Comparison of ENCODE assay signal across 9 mouse cellular contexts in genomic region chr2:106694567-106694885, GRCm38 (mm10). TPM values are rescaled to one million over a fixed set of nuclear protein-coding genes. Genes with fewer than 3 reads are reported as not detected.
DNase-seq lines count a peak whose midpoint lies in the region; ATAC-seq and TF ChIP-seq lines count a peak whose summit lies in the region.
"Had no signal": no experiment of that assay in that cellular context is flagged by ENCODE, and none has a peak within 500 bp of the region (broad histone marks: within the 10 kb centered on the region; RNA-seq: fewer than 3 reads in every experiment).

No protein-coding gene starts in this region.

- H3K9me3 ChIP-seq in heart, embryonic 13.5 days = no peaks in the 10 kb centered on the region
- no peaks in the 10 kb centered on the region for H3K9me3 ChIP-seq in ES-E14 (ENCODE audit: control insufficient read depth, insufficient read depth, low read depth, low read length)
- H3K9me3 ChIP-seq in hindbrain, embryonic 10.5 days = no peaks in the 10 kb centered on the region
- H3K9me3 ChIP-seq in liver, embryonic 16.5 days (replicated peaks; ENCODE audit: control insufficient read depth, low read length) = no peaks in the 10 kb centered on the region

- intact Hi-C loops in gastrocnemius, postnatal 14 days (cut with DNase I; ENCODE audit: low total_unique reads) = no loop called here

- H3K4me2 ChIP-seq in heart, embryonic 13.5 days = peak overlapping the region; percentile 85
- peak overlapping the region; percentile 84 for H3K4me2 ChIP-seq in liver, embryonic 16.5 days (ENCODE audit: low read depth, low read length)

- H3K4me1 ChIP-seq in heart, embryonic 13.5 days = peaks cover 24% of the 10 kb centered on the region
- H3K4me1 ChIP-seq in ES-E14 (ENCODE audit: control insufficient read depth in 2 of 2, insufficient read depth in 2 of 2, low read length in 2 of 2, poor library complexity in 1 of 2) = 0 out of 4 replicates have a peak, but pooled peaks cover 0 to 3% of the 10 kb centered on the region in 2 experiments
- H3K4me1 ChIP-seq in hindbrain, embryonic 10.5 days (replicated peaks) = peaks cover 36% of the 10 kb centered on the region
- no peaks in the 10 kb centered on the region; the same call in 1 of the 2 replicates for H3K4me1 ChIP-seq in liver, embryonic 16.5 days (ENCODE audit: control insufficient read depth, low read depth, low read length)

- H3K27ac ChIP-seq in heart, embryonic 13.5 days (replicated peaks) = peak overlapping the region; percentile 98
- H3K27ac ChIP-seq in ES-E14 (ENCODE audit: insufficient read depth, low read depth, low read length, poor library complexity, severe bottlenecking) = no peak overlapping the region
- H3K27ac ChIP-seq in hindbrain, embryonic 10.5 days = peak overlapping the region; percentile 99
- no peak overlapping the region for H3K27ac ChIP-seq in liver, embryonic 16.5 days (ENCODE audit: low read length)

- peaks cover 5% of the 10 kb centered on the region for H3K36me3 ChIP-seq in heart, embryonic 13.5 days
- H3K36me3 ChIP-seq in ES-E14 (ENCODE audit: control insufficient read depth, insufficient read depth, low read length, poor library complexity, severe bottlenecking) = peaks cover 2% of the 10 kb centered on the region; the same call in 1 of the 2 replicates
- no peaks in the 10 kb centered on the region for H3K36me3 ChIP-seq in hindbrain, embryonic 10.5 days
- H3K36me3 ChIP-seq in liver, embryonic 16.5 days (ENCODE audit: control insufficient read depth, insufficient read depth) = no peaks in the 10 kb centered on the region

- 1% methylated on average over 10 of the region's 10 CpGs for WGBS in heart, embryonic 13.5 days
- 0% methylated on average over 10 of the region's 10 CpGs for WGBS in hindbrain, embryonic 10.5 days
- WGBS in liver, embryonic 16.5 days (ENCODE audit: insufficient replicate concordance) = 0% methylated on average over 10 of the region's 10 CpGs

- peak overlapping the region; percentile 90 for H3K4me3 ChIP-seq in heart, embryonic 13.5 days
- peak overlapping the region; percentile 70 to 79 for H3K4me3 ChIP-seq in ES-E14 (ENCODE audit: insufficient read depth in 1 of 2, low read depth in 1 of 2, low read length in 2 of 2, poor library complexity in 1 of 2, severe bottlenecking in 1 of 2)
- H3K4me3 ChIP-seq in hindbrain, embryonic 10.5 days = peak overlapping the region; percentile 87
- H3K4me3 ChIP-seq in liver, embryonic 16.5 days (ENCODE audit: low read depth, low read length) = peak overlapping the region; percentile 65

- peak overlapping the region; percentile 99 for H3K9ac ChIP-seq in heart, embryonic 13.5 days
- peak overlapping the region; percentile 62 for H3K9ac ChIP-seq in ES-E14 (ENCODE audit: insufficient read depth, low read depth, low read length, poor library complexity, severe bottlenecking)
- H3K9ac ChIP-seq in liver, embryonic 16.5 days (ENCODE audit: low read depth, low read length) = peak overlapping the region; percentile 44

- peaks cover 6% of the 10 kb centered on the region; the same call in 1 of the 2 replicates for H3K27me3 ChIP-seq in heart, embryonic 13.5 days (replicated peaks)
- H3K27me3 ChIP-seq in hindbrain, embryonic 10.5 days (ENCODE audit: insufficient read depth, poor library complexity, severe bottlenecking) = peaks cover 55% of the 10 kb centered on the region
- H3K27me3 ChIP-seq in liver, embryonic 16.5 days (ENCODE audit: control insufficient read depth, insufficient read depth, low read depth, low read length) = peaks cover 52% of the 10 kb centered on the region

- no peak for DNase-seq in heart, adult 9 months (ENCODE audit: low spot score in 2 of 2)
- no peak for DNase-seq in ES-E14 (ENCODE audit: low read depth, low spot score)
- DNase-seq in hindbrain, embryonic 10.5 days (ENCODE audit: low spot score) = no peak
- DNase-seq in adrenal gland, adult 2 months = no peak
- DNase-seq in gastrocnemius, postnatal 14 days = no peak
- no peak for DNase-seq in layer of hippocampus, postnatal 36 days

- no peak for ATAC-seq in heart, embryonic 13.5 days (ENCODE audit: extremely low read depth, insufficient number of reproducible peaks, low FRiP score, low TSS enrichment)
- ATAC-seq in liver, embryonic 16.5 days (ENCODE audit: low read depth) = no peak
- ATAC-seq: CD4-positive, CD25-positive, alpha-beta regulatory T cell, adult 4 months had no signal

- in situ Hi-C loops in ES-E14 (cut with MboI; ENCODE audit: low sequenced_read_pairs in 2 of 2, unreplicated experiment in 2 of 2) = no loop called here

TF ChIP-seq in ES-E14, 5 proteins besides CTCF, POLR2A, EP300 and RAD21:
- TF ChIP-seq MAFK (IDR thresholded peaks at IDR 0.05; ENCODE audit: insufficient read depth, low read depth, low read length) (no peak), ZC3H11A (IDR thresholded peaks at IDR 0.05; ENCODE audit: borderline replicate concordance, low read depth, low read length) (no peak), HCFC1 (IDR thresholded peaks at IDR 0.05; ENCODE audit: borderline replicate concordance, insufficient read depth, low read length) (no peak), ZNF384 (IDR thresholded peaks at IDR 0.05; ENCODE audit: low read depth, low read length) (peak; percentile 79)
TF ChIP-seq in ES-E14: peak in this region for 1.

RNA-seq across cellular contexts. Expression of gene Mpped2, which starts 1.5 kb away (rescaled TPM):
- 72.3 and 82.8 TPM in 2 replicates for polyA plus RNA-seq in heart, embryonic 13.5 days (2015; fragmentation: Nextera tagmentation; extraction: Ambion mirVana)
- 3.3 and 4.8 TPM in 2 replicates for total RNA-seq in ES-E14 (2012; rRNA removed)
- polyA plus RNA-seq in hindbrain, embryonic 10.5 days (2016; fragmentation: Nextera tagmentation; extraction: Ambion mirVana) = 30.4 and 35.2 TPM in 2 replicates
- polyA plus RNA-seq in liver, embryonic 16.5 days (2015; fragmentation: Nextera tagmentation; extraction: Ambion mirVana) = 1.2 and 1.8 TPM in 2 replicates
- 10 to 100 TPM; 28.3 to 29.9 TPM for total RNA-seq in adrenal gland, adult 2 months (2021)
- 20.6 and 23.0 TPM in 2 replicates for polyA plus RNA-seq in adrenal gland, adult 2 months (2012; rRNA removed)
- 1 to 10 TPM; 1.5 to 2.9 TPM for total RNA-seq in gastrocnemius, postnatal 14 days (2021)
- 10 to 100 TPM; 33.2 to 40.0 TPM for total RNA-seq in layer of hippocampus, postnatal 36 days (2021)
- polyA plus RNA-seq: CD4-positive, CD25-positive, alpha-beta regulatory T cell, adult 4 months had no signal

Comparison
In these comparisons a context has a peak if more than half of its experiments do, and no peak if none do; other contexts are left out.
1. H3K27ac ChIP-seq: peak in heart, embryonic 13.5 days (single experiment) and hindbrain, embryonic 10.5 days (single experiment); none in ES-E14 (single experiment) and liver, embryonic 16.5 days (single experiment).
2. H3K9ac ChIP-seq: peak in every context shown above with its lines; median percentile 99 in heart, embryonic 13.5 days; 62 in ES-E14; 44 in liver, embryonic 16.5 days.
3. Peak in every context shown above with its lines, with median percentiles within 50 percentile points of each other: H3K4me3 ChIP-seq.